Mouse (Mus musculus) liver, embryonic 12.5 days (tissue): ENCODE measurements around the gene Tex13b. TPM values are rescaled to one million over a fixed set of nuclear protein-coding genes. Genes with fewer than 3 reads are reported as not detected.

Source experiments
- polyA plus RNA-seq: library from polyadenylated mRNA; unstranded; fragments of >200 nt; fragmentation: Nextera tagmentation; extraction: Ambion mirVana; gene quantifications from 2 replicates; pipeline ENCODE4 v1.2.1, GENCODE M21; 2016

The Tex13b gene
- polyA plus RNA-seq, 1 experiment from 2014 or later = not detected

Other genes with a start within 250 kb of the Tex13b start
- gene Tsc22d3, start 212.8 kb downstream of the Tex13b start, polyA plus RNA-seq = 16.0 and 17.1 TPM in 2 replicates
- gene Mid2, start 148.8 kb downstream of the Tex13b start, polyA plus RNA-seq = 0.50 and 0.79 TPM in 2 replicates
- 0.07 TPM in 1 of 2 replicates, not detected in the other for gene Vsig1, start 94.2 kb upstream of the Tex13b start, polyA plus RNA-seq
- gene Psmd10, start 143.3 kb upstream of the Tex13b start, polyA plus RNA-seq = 41.6 and 43.8 TPM in 2 replicates
- gene Atg4a, start 143.5 kb upstream of the Tex13b start, polyA plus RNA-seq = 21.0 TPM in 2 replicates